Mouse (Mus musculus): Measurements from ENCODE around the gene Gm17334.

DNA sequence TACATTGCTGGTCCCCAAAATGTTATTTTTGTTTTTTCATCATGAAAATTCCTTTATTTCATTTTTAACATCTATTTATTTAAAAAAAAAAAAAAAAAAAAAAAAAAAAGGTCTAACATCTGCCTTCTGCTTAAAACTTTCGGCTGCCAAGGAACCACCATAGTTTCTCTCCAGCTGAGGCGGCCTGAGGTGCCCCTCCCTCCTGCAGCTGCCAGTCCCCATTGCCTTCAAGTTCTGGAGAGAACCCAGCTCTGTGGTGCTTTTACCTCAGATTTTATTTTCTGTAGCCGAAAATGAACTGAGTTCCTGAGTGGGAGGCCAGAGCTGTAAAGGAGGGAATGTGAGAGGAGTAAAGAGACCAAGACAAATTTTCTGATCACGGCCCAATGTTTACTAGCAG lies 23.7 kb downstream of the Gm17334 start:
- TF ChIP-seq CTCF (IDR thresholded peaks at IDR 0.05) (no peak), POLR2A (IDR thresholded peaks at IDR 0.05; ENCODE audit: insufficient read depth, low read depth, low read length) (no peak), EP300 (IDR thresholded peaks at IDR 0.05; ENCODE audit: insufficient read depth, low read depth, low read length) (no peak)

Measured in heart, adult 2 months (tissue).